Mouse (Mus musculus): ENCODE measurements around the gene Fbxl15.

DNA sequence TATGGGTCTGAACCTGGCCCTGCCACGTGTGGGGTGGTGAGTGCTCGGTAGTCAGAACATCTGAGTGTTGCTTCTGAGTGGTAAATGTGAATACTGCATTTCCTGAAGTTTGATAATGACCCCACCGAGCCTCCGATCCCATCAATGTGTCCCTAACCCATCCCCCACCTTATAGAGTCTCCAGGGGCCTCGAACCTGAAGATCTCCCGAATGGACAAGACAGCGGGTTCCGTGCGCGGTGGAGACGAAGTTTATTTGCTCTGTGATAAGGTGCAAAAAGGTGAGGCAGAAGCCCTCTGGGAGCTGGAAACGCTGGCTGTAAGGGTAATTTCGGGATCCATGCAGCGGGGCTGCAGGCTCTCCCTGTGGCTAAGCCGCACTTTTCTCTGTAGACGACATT lies 20.2 kb upstream of the Fbxl15 start:
- TF ChIP-seq CTCF (IDR thresholded peaks at IDR 0.05; ENCODE audit: low read depth, low read length) (no peak), POLR2A (IDR thresholded peaks at IDR 0.05; ENCODE audit: extremely low read depth, insufficient read depth, low read length) (no peak)

Measured in liver, adult 2 months (tissue).